Mouse (Mus musculus): ENCODE data around the gene Nepro.

DNA sequence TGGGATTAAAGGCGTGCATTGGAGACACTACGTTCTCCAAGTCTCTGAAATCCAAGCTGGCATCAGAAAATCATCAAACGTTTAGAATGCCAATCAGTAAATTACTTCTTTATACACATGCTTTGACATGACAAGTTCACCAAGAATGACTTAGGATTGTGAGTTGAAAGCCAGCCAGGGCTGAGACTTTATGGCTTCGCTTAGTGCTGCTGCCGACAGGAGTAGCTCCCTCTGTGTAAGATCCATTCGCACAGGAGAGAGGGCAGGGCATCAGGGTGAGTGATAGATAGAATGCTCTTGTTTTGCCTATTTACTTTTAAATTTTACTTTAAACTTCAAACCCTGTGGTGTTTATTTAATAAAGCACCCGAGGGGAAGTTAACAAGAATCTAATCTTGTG is 43.4 kb downstream of the Nepro start:
- TF ChIP-seq CTCF (IDR thresholded peaks at IDR 0.05; ENCODE audit: control insufficient read depth, insufficient read depth, insufficient replicate concordance, low read depth, low read length) = no peak
- no peak for TF ChIP-seq POLR2A (IDR thresholded peaks at IDR 0.05; ENCODE audit: control insufficient read depth, low read depth, low read length)

All from testis, adult 2 months (tissue).